Mouse (Mus musculus) testis, adult 2 months (tissue): Measurements from ENCODE around the gene Gdpd1. TPM values are rescaled to one million over a fixed set of nuclear protein-coding genes. Genes with fewer than 3 reads are reported as not detected.
A peak's percentile ranks its signal among the peaks of the same experiment; 100 is the strongest.
"Not testable (repeated sequence)": the region's sequence is repeated elsewhere in the genome, so short reads cannot be mapped to it uniquely, and the experiment has no call there.

ENCODE experiments used
- H3K27ac ChIP-seq: fragments of 200-500 bp; 2 replicates; pipeline ENCODE4 v1.5.1; 2012; ENCODE audit warnings: low read depth, low read length; ENCODE audit not compliant: control insufficient read depth, insufficient read depth
- H3K27me3 ChIP-seq: fragments of 200-500 bp; 2 replicates; pipeline ENCODE4 v1.6.1; 2012; ENCODE audit warnings: mild to moderate bottlenecking, low read length, moderate library complexity; ENCODE audit not compliant: control insufficient read depth, insufficient read depth
- H3K36me3 ChIP-seq: fragments of 200-500 bp; 2 replicates; pipeline ENCODE4 v1.6.1; 2012; ENCODE audit warnings: mild to moderate bottlenecking, low read length; ENCODE audit not compliant: control insufficient read depth, insufficient read depth
- H3K4me1 ChIP-seq: fragments of 200-500 bp; 2 replicates; pipeline ENCODE4 v1.6.1; 2012; ENCODE audit warnings: low read length; ENCODE audit not compliant: control insufficient read depth, insufficient read depth
- H3K4me3 ChIP-seq: fragments of 200-500 bp; 2 replicates; pipeline ENCODE4 v1.5.1; 2012; ENCODE audit warnings: low read depth, mild to moderate bottlenecking, low read length, moderate library complexity, mixed read lengths; ENCODE audit not compliant: control insufficient read depth
- CTCF ChIP-seq: fragments of 200-500 bp; IDR thresholded peaks from 2 replicates; pipeline ENCODE4 v1.5.1; 2012; ENCODE audit warnings: low read depth, mild to moderate bottlenecking, inconsistent platforms, low read length, moderate library complexity; ENCODE audit not compliant: control insufficient read depth, insufficient read depth, insufficient replicate concordance
- POLR2A ChIP-seq: fragments of 200-500 bp; IDR thresholded peaks from 2 replicates; pipeline ENCODE4 v1.6.1; 2012; ENCODE audit warnings: low read depth, mild to moderate bottlenecking, inconsistent platforms, low read length, moderate library complexity; ENCODE audit not compliant: control insufficient read depth
- polyA plus RNA-seq: library from polyadenylated mRNA; depleted of rRNA; stranded (reverse); fragments of >200 nt; gene quantifications from 2 replicates; pipeline ENCODE4 v1.2.3, GENCODE M21; 2012

Gdpd1 gene
- polyA plus RNA-seq, 1 experiment: 83.6 TPM

DNA sequence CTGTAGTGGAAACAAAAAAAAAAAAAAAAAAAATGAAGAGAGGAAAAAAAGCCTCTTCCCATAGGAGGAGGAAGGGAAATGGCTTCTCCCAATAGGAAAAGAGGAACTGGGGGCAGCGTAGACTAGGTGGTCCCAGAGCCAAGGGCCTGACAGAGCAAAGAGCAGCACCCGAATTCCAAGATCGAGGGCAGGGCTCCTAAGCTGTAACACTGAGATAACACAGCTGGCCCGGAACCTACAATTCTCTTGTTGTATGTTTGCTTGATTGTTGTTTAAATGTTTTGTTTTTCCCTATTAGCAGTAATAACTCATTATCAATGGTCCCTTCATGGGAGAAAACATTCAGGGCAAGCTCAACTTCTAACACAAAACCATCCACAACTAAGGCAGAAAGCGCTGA, 26.9 kb downstream of the Gdpd1 start:
- Histone ChIP-seq H3K27ac (no peak overlapping the region), H3K36me3 (peaks cover 4% of the 10 kb centered on the region), H3K27me3 (no peaks in the 10 kb centered on the region), H3K4me3 (no peak overlapping the region), H3K4me1 (no peaks in the 10 kb centered on the region)
- TF ChIP-seq CTCF (no peak), POLR2A (no peak)

DNA sequence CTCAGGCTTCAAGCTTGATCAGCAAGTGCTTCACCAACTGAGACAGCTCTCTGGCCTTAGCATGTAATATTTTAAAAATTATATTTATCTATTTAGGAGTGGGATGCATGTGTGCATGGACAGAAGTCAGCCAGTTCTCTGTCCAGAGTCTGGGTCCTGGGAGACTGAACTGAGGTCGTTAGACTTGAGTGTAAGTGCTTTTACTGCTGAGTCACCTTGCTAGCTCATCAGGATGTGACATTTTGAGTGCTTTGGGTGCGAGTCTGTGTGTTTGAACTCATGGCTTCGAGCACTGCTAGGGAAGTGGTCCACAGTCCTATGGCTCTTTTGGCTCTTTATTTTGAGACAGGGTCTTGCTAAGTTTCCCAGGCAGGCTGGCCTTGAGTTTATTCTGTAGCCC, 30.8 kb downstream of the Gdpd1 start:
- no peak overlapping the region for H3K27ac ChIP-seq

DNA sequence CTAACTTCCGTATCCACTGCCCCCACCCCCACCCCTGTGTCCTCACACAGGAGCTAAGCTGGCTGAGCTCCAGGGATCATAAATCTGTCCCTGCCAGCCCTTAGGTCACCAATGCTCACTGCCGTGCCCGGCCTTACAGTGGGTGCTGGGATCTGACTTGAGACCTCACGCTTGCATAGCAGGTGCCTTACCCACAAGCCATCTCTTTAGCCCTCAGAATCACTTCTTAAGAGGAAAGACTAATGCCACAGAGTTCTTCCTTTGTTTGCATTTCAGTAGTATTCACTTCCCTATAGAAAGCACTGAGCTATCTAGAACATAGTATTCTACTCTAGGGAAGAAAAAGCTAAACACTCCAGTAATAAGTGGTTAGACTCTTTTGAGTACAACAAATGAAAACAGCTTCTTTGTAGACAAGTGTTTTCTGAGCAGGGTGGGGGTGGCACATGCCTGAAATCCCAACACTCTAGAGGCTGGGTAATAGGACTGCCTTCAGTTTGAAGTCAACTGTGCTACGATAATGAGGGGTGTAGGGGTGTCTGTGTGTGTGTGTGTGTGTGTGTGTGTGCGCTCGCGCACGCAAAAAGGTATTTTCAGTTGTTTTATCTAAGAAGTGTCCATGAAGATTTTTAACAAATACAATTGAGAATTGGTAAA, 34.4 kb downstream of the Gdpd1 start:
- H3K4me3 ChIP-seq: no peak overlapping the region
- TF ChIP-seq POLR2A (no peak), CTCF (no peak)
- no peaks in the 10 kb centered on the region for H3K4me1 ChIP-seq
- H3K36me3 ChIP-seq: peaks cover 1% of the 10 kb centered on the region; the same call in 1 of the 2 replicates
- H3K27me3 ChIP-seq: no peaks in the 10 kb centered on the region
- H3K27ac ChIP-seq: no peak overlapping the region

More for the DNA sequence above, 30.8 kb downstream of the Gdpd1 start:
- Histone ChIP-seq H3K27me3 (no peaks in the 10 kb centered on the region), H3K36me3 (peaks cover 5% of the 10 kb centered on the region), H3K4me1 (no peaks in the 10 kb centered on the region), H3K4me3 (no peak overlapping the region)
- TF ChIP-seq CTCF (no peak), POLR2A (no peak)

- Histone ChIP-seq H3K4me3 (no peak overlapping the region), H3K27ac (no peak overlapping the region), H3K27me3 (no peaks in the 10 kb centered on the region), H3K4me1 (no peaks in the 10 kb centered on the region), H3K36me3 (no peaks in the 10 kb centered on the region; the same call in 1 of the 2 replicates)
- TF ChIP-seq CTCF (peak; percentile 8; the same call in 1 of the 2 replicates), POLR2A (no peak)
These were observed 37.7 kb downstream of the Gdpd1 start for GRCm38 (mm10) chr11:87036180-87036579.

GRCm38 (mm10) chr11:87028212-87028611, 45.6 kb downstream of the Gdpd1 start:
- no peaks in the 10 kb centered on the region for H3K27me3 ChIP-seq
- TF ChIP-seq CTCF (no peak), POLR2A (no peak)
- no peak overlapping the region for H3K27ac ChIP-seq
- H3K36me3 ChIP-seq: no peaks in the 10 kb centered on the region
- peaks cover 2% of the 10 kb centered on the region; the same call in 1 of the 2 replicates for H3K4me1 ChIP-seq
- no peak overlapping the region for H3K4me3 ChIP-seq

DNA sequence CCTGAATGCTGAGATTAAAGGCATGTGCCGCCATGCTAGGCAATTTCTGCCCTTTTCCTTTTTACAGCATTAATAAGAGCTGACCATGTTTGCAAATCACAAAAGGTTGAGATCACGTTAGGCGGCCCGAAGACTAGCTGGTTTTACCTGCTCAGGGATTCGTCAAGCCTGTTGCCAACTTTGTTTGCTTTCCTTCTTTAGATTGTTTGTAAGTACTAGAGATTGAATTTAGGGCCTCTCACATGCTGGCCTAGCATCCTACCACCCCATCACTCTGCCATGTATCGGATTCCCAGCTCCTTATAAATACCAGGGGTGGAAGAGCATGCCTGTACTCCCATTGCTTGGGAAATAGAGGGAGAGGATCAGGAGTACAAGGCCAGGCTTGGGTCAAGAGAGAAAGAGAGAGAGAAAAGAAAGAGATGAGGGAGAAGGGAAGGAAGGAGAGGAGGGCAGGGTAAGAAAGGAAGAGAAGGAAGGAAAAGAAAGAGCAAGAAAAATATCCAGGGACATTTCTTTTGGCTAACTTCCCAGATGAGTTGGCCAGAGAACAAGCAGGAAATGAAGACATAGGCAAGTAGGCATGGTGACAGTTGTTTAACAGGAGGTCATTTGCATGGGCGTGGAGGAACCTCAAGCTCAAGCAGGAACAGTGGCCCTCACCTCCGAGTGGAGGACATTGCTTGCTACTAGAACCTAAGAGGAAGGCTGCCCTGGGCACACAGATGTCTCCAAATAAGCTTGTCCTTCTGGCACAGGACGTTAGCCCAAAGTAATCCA, 47.6 kb downstream of the Gdpd1 start:
- Histone ChIP-seq H3K27ac (no peak overlapping the region), H3K4me1 (peaks cover 2% of the 10 kb centered on the region; the same call in 1 of the 2 replicates), H3K4me3 (no peak overlapping the region), H3K27me3 (no peaks in the 10 kb centered on the region), H3K36me3 (no peaks in the 10 kb centered on the region)
- TF ChIP-seq POLR2A (no peak), CTCF (no peak)

- TF ChIP-seq CTCF (no peak), POLR2A (no peak)
- no peaks in the 10 kb centered on the region for H3K36me3 ChIP-seq
- no peaks in the 10 kb centered on the region for H3K4me1 ChIP-seq
- H3K27me3 ChIP-seq: no peaks in the 10 kb centered on the region
- H3K27ac ChIP-seq: no peak overlapping the region
- H3K4me3 ChIP-seq: no peak overlapping the region
These were observed 48.5 kb downstream of the Gdpd1 start for GRCm38 (mm10) chr11:87025351-87025750.

DNA sequence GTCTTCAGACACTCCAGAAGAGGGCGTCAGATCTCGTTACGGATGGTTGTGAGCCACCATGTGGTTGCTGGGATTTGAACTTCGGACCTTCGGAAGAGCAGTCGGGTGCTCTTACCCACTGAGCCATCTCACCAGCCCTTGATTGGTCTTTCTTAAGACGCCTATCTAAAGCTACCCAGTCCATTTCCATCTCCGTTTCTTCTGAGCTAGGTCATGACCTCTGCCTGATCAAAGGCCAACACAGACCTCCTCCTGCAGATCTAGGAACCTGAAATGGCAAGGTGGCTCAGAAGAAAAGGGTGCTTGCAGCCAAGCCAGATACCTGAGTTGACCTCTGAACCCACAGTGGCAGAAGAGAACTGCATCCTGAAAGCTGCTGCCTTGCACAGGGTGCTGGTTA, 50.6 kb downstream of the Gdpd1 start:
- not testable (repeated sequence) for H3K27me3 ChIP-seq, H3K27ac ChIP-seq, H3K4me3 ChIP-seq, H3K4me1 ChIP-seq, H3K36me3 ChIP-seq
